Mouse (Mus musculus): Measurements from ENCODE around the gene Adam1a.

DNA sequence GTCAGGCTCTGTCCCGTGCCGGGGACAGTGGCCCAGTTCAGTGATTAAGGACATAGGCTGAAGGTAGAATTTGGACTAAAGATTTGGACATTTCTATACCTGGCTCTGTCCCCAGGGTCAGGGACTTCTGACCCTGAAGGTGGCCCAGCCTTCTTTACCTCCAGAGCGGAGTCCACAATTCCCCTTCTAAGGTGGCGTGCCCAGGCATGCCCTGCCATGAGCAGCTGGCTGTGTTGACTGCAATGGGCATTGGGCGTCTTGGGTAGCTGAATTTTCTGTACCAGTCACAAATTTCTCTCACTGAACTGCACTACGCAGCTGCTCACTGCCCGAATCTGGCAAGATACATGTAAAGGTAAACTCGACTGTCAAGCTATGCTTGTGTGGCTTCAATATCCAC lies 36.7 kb upstream of the Adam1a start:
- TF ChIP-seq EP300 (IDR thresholded peaks at IDR 0.05; ENCODE audit: low read depth), result no peak
- no peak for TF ChIP-seq CTCF (IDR thresholded peaks at IDR 0.05; ENCODE audit: low read depth)

All from liver, embryonic 14.5 days (tissue).